In genomic region chr1:80338398-80338797, GRCm38 (mm10) we compare ENCODE assay signal across 9 mouse cellular contexts. TPM values are rescaled to one million over a fixed set of nuclear protein-coding genes. Genes with fewer than 3 reads are reported as not detected.
A peak's percentile ranks its signal among the peaks of the same experiment; 100 is the strongest.
DNase-seq lines count a peak whose midpoint lies in the region; ATAC-seq and TF ChIP-seq lines count a peak whose summit lies in the region.
"Had no signal": no experiment of that assay in that cellular context is flagged by ENCODE, and none has a peak within 500 bp of the region (broad histone marks: within the 10 kb centered on the region; RNA-seq: fewer than 3 reads in every experiment).

No protein-coding gene starts in this region.

- DNase-seq in heart, postnatal 14 days = no peak
- no peak for DNase-seq in hindbrain, embryonic 10.5 days (ENCODE audit: low spot score)
- no peak for DNase-seq in layer of hippocampus, postnatal 14 days (ENCODE audit: low spot score in 2 of 2)
- no peak for DNase-seq in cerebellum, adult 8-10 months
- no peak for DNase-seq in layer of hippocampus, adult 18-20 months (ENCODE audit: low spot score in 2 of 2)
- DNase-seq: gastrocnemius, postnatal 25 days had no signal

- H3K9ac ChIP-seq in heart, embryonic 12.5 days = no peak overlapping the region
- H3K9ac ChIP-seq in ES-Bruce4 (ENCODE audit: low read depth, poor library complexity, severe bottlenecking) = peak overlapping the region; percentile 100; the same call in 1 of the 2 replicates
- H3K9ac ChIP-seq in liver, embryonic 16.5 days (ENCODE audit: low read depth, low read length) = peak overlapping the region; percentile 50

- H3K4me1 ChIP-seq in heart, embryonic 12.5 days (replicated peaks) = peaks cover 11% of the 10 kb centered on the region
- no peaks in the 10 kb centered on the region for H3K4me1 ChIP-seq in ES-Bruce4 (ENCODE audit: control insufficient read depth, insufficient read depth, low read length)
- peaks cover 33% of the 10 kb centered on the region for H3K4me1 ChIP-seq in hindbrain, embryonic 10.5 days (replicated peaks)
- H3K4me1 ChIP-seq in liver, embryonic 16.5 days (ENCODE audit: control insufficient read depth, low read depth, low read length) = peaks cover 11% of the 10 kb centered on the region

- intact Hi-C loops in heart, postnatal 14 days (cut with DNase I) = loop anchor here (5.0 kb wide), 1 partner anchor 51 kb away; no protein-coding TSS in a partner anchor

- no peak for TF ChIP-seq POLR2A in ES-Bruce4 (IDR thresholded peaks at IDR 0.05; ENCODE audit: insufficient read depth, low read length)

- no peak for TF ChIP-seq CTCF in ES-Bruce4 (IDR thresholded peaks at IDR 0.05; ENCODE audit: low read depth, low read length)

- TF ChIP-seq EP300 in ES-Bruce4 (IDR thresholded peaks at IDR 0.05; ENCODE audit: insufficient read depth, low read depth, low read length) = no peak

- H3K36me3 ChIP-seq in heart, embryonic 12.5 days = no peaks in the 10 kb centered on the region
- H3K36me3 ChIP-seq in ES-Bruce4 (ENCODE audit: control insufficient read depth, insufficient read depth, low read length, poor library complexity, severe bottlenecking) = no peaks in the 10 kb centered on the region; the same call in none of the 2 replicates
- H3K36me3 ChIP-seq in hindbrain, embryonic 10.5 days = no peaks in the 10 kb centered on the region; the same call in 1 of the 2 replicates
- no peaks in the 10 kb centered on the region for H3K36me3 ChIP-seq in liver, embryonic 16.5 days (ENCODE audit: control insufficient read depth, insufficient read depth)

- no peak for ATAC-seq in heart, embryonic 12.5 days (ENCODE audit: insufficient number of reproducible peaks, low FRiP score)
- ATAC-seq in liver, embryonic 16.5 days (ENCODE audit: low read depth) = no peak

- no peaks in the 10 kb centered on the region for H3K9me3 ChIP-seq in heart, embryonic 12.5 days (replicated peaks)
- no peaks in the 10 kb centered on the region for H3K9me3 ChIP-seq in ES-Bruce4 (replicated peaks; ENCODE audit: control insufficient read depth, insufficient read depth, low read length, poor library complexity, severe bottlenecking)
- no peaks in the 10 kb centered on the region for H3K9me3 ChIP-seq in hindbrain, embryonic 10.5 days
- no peaks in the 10 kb centered on the region for H3K9me3 ChIP-seq in liver, embryonic 16.5 days (replicated peaks; ENCODE audit: control insufficient read depth, low read length)

- peak overlapping the region; percentile 35; the same call in 1 of the 2 replicates for H3K4me3 ChIP-seq in heart, embryonic 12.5 days
- no peak overlapping the region for H3K4me3 ChIP-seq in ES-Bruce4 (ENCODE audit: low read depth, low read length)
- peak overlapping the region; percentile 83 for H3K4me3 ChIP-seq in hindbrain, embryonic 10.5 days
- H3K4me3 ChIP-seq in liver, embryonic 16.5 days (ENCODE audit: low read depth, low read length) = peak overlapping the region; percentile 57

- H3K27ac ChIP-seq in heart, embryonic 12.5 days (ENCODE audit: poor library complexity, severe bottlenecking) = no peak overlapping the region
- H3K27ac ChIP-seq in ES-Bruce4 (ENCODE audit: insufficient read depth, low read length) = no peak overlapping the region
- no peak overlapping the region for H3K27ac ChIP-seq in hindbrain, embryonic 10.5 days
- H3K27ac ChIP-seq in liver, embryonic 16.5 days (ENCODE audit: low read length) = no peak overlapping the region

- H3K27me3 ChIP-seq in heart, embryonic 12.5 days (replicated peaks) = no peaks in the 10 kb centered on the region
- H3K27me3 ChIP-seq in ES-Bruce4 (ENCODE audit: control insufficient read depth, insufficient read depth, low read length, poor library complexity, severe bottlenecking) = no peaks in the 10 kb centered on the region
- no peaks in the 10 kb centered on the region for H3K27me3 ChIP-seq in hindbrain, embryonic 10.5 days (ENCODE audit: insufficient read depth, poor library complexity, severe bottlenecking)
- H3K27me3 ChIP-seq in liver, embryonic 16.5 days (ENCODE audit: control insufficient read depth, insufficient read depth, low read depth, low read length) = no peaks in the 10 kb centered on the region

- 5% methylated on average over 1 of the region's 1 CpGs for WGBS in heart, embryonic 12.5 days
- 60% methylated on average over 1 of the region's 1 CpGs for WGBS in hindbrain, embryonic 10.5 days
- 0% methylated on average over 1 of the region's 1 CpGs for WGBS in liver, embryonic 16.5 days (ENCODE audit: insufficient replicate concordance)

- H3K4me2 ChIP-seq in heart, embryonic 12.5 days = peak overlapping the region; percentile 38; the same call in 1 of the 2 replicates
- peak overlapping the region; percentile 83 for H3K4me2 ChIP-seq in liver, embryonic 16.5 days (ENCODE audit: low read depth, low read length)

RNA-seq across cellular contexts. Expression of gene Cul3, which starts 1.9 kb away (rescaled TPM):
- 20.4 and 21.4 TPM in 2 replicates for polyA plus RNA-seq in heart, embryonic 12.5 days (2016; fragmentation: Nextera tagmentation; extraction: Ambion mirVana)
- 100 to 1,000 TPM; 116 to 123 TPM for total RNA-seq in heart, postnatal 14 days (2021)
- 181 and 196 TPM in 2 replicates for polyA plus RNA-seq in ES-Bruce4 (2011; ENCODE audit: insufficient read depth, insufficient read length, low read depth, missing spikeins)
- 20.2 and 30.7 TPM in 2 replicates for polyA plus RNA-seq in hindbrain, embryonic 10.5 days (2016; fragmentation: Nextera tagmentation; extraction: Ambion mirVana)
- 10.9 and 12.7 TPM in 2 replicates for polyA plus RNA-seq in liver, embryonic 16.5 days (2015; fragmentation: Nextera tagmentation; extraction: Ambion mirVana)
- 100 to 1,000 TPM; 130 to 141 TPM for total RNA-seq in layer of hippocampus, postnatal 14 days (2021)
- total RNA-seq in layer of hippocampus, adult 18-20 months (2021) = 100 to 1,000 TPM; 127 to 142 TPM
